ENCODE assay signal across 8 mouse cellular contexts in genomic region chr3:68583771-68584511, GRCm38 (mm10).
DNase-seq lines count a peak whose midpoint lies in the region; ATAC-seq and TF ChIP-seq lines count a peak whose summit lies in the region.

No protein-coding gene starts in this region.

- peak; percentile 80 for ATAC-seq in heart, postnatal 0 days (ENCODE audit: insufficient read depth, low read depth)
- ATAC-seq in lung, embryonic 15.5 days (ENCODE audit: borderline replicate concordance, extremely low read depth, low FRiP score, low TSS enrichment), result peak; percentile 80; the same call in 1 of the 2 replicates
- ATAC-seq in stomach, postnatal 0 days (ENCODE audit: low FRiP score, low TSS enrichment), result no peak

- peak overlapping the region; percentile 89 for H3K27ac ChIP-seq in layer of hippocampus, adult 2 months
- H3K27ac ChIP-seq in forebrain, embryonic 10.5 days, result peak overlapping the region; percentile 87
- peak overlapping the region; percentile 95 for H3K27ac ChIP-seq in heart, postnatal 0 days (ENCODE audit: low read depth)
- H3K27ac ChIP-seq in lung, embryonic 15.5 days, result peak overlapping the region; percentile 95
- peak overlapping the region; percentile 56 for H3K27ac ChIP-seq in stomach, postnatal 0 days (replicated peaks)

- no peak for TF ChIP-seq EP300 in heart, postnatal 0 days (IDR thresholded peaks at IDR 0.05; ENCODE audit: low read depth)
- TF ChIP-seq EP300 in stomach, postnatal 0 days (optimal IDR thresholded peaks at IDR 0.05), result no peak

- WGBS in forebrain, embryonic 10.5 days, result 51% methylated on average over 14 of the region's 14 CpGs
- 23% methylated on average over 14 of the region's 14 CpGs for WGBS in heart, postnatal 0 days
- WGBS in lung, embryonic 15.5 days, result 35% methylated on average over 14 of the region's 14 CpGs
- WGBS in stomach, postnatal 0 days, result 49% methylated on average over 14 of the region's 14 CpGs

- H3K27me3 ChIP-seq in forebrain, embryonic 10.5 days (ENCODE audit: poor library complexity, severe bottlenecking), result no peaks in the 10 kb centered on the region
- no peaks in the 10 kb centered on the region for H3K27me3 ChIP-seq in heart, postnatal 0 days (ENCODE audit: control insufficient read depth, insufficient read depth, low read length)
- no peaks in the 10 kb centered on the region for H3K27me3 ChIP-seq in lung, embryonic 15.5 days
- H3K27me3 ChIP-seq in stomach, postnatal 0 days (ENCODE audit: control insufficient read depth, insufficient read depth, low read length), result no peaks in the 10 kb centered on the region

- no peak for DNase-seq in layer of hippocampus, adult 2 months (ENCODE audit: low spot score in 2 of 2)
- no peak for DNase-seq in layer of hippocampus, postnatal 36 days
- no peak for DNase-seq in forebrain, embryonic 10.5 days (ENCODE audit: extremely low spot score, low spot score)
- DNase-seq in heart, postnatal 0 days (ENCODE audit: low spot score), result peak; percentile 66
- no peak for DNase-seq in stomach, postnatal 0 days (ENCODE audit: low spot score)
- DNase-seq in thymus, postnatal 36 days, result no peak
- no peak for DNase-seq in spleen, postnatal 36 days (ENCODE audit: low spot score in 2 of 2)

- H3K4me1 ChIP-seq in forebrain, embryonic 10.5 days, result peaks cover 79% of the 10 kb centered on the region
- peaks cover 58% of the 10 kb centered on the region for H3K4me1 ChIP-seq in heart, postnatal 0 days (ENCODE audit: control insufficient read depth, insufficient read depth)
- peaks cover 42% of the 10 kb centered on the region for H3K4me1 ChIP-seq in lung, embryonic 15.5 days
- H3K4me1 ChIP-seq in stomach, postnatal 0 days (replicated peaks; ENCODE audit: control insufficient read depth, insufficient read depth), result peaks cover 3% of the 10 kb centered on the region

- H3K36me3 ChIP-seq in forebrain, embryonic 10.5 days (replicated peaks), result no peaks in the 10 kb centered on the region
- H3K36me3 ChIP-seq in heart, postnatal 0 days (replicated peaks; ENCODE audit: control insufficient read depth, insufficient read depth, low read length), result no peaks in the 10 kb centered on the region
- no peaks in the 10 kb centered on the region for H3K36me3 ChIP-seq in lung, embryonic 15.5 days
- H3K36me3 ChIP-seq in stomach, postnatal 0 days (ENCODE audit: control insufficient read depth, insufficient read depth, low read length), result no peaks in the 10 kb centered on the region

- no peaks in the 10 kb centered on the region for H3K9me3 ChIP-seq in forebrain, embryonic 10.5 days
- no peaks in the 10 kb centered on the region for H3K9me3 ChIP-seq in heart, postnatal 0 days (replicated peaks; ENCODE audit: control insufficient read depth, low read length)
- no peaks in the 10 kb centered on the region for H3K9me3 ChIP-seq in lung, embryonic 15.5 days
- no peaks in the 10 kb centered on the region for H3K9me3 ChIP-seq in stomach, postnatal 0 days (ENCODE audit: control insufficient read depth, low read length)

- H3K4me2 ChIP-seq in heart, postnatal 0 days (ENCODE audit: low read depth, low read length), result peak overlapping the region; percentile 54
- peak overlapping the region; percentile 50 for H3K4me2 ChIP-seq in lung, embryonic 15.5 days
- peak overlapping the region; percentile 41; the same call in 1 of the 2 replicates for H3K4me2 ChIP-seq in stomach, postnatal 0 days (replicated peaks; ENCODE audit: low read depth)

- peak overlapping the region; percentile 44 for H3K9ac ChIP-seq in heart, postnatal 0 days (replicated peaks; ENCODE audit: low read depth, low read length)
- no peak overlapping the region for H3K9ac ChIP-seq in lung, embryonic 15.5 days
- H3K9ac ChIP-seq in stomach, postnatal 0 days (ENCODE audit: low read length), result no peak overlapping the region

- TF ChIP-seq CTCF in layer of hippocampus, adult 2 months (conservative IDR thresholded peaks at IDR 0.05), result no peak
- TF ChIP-seq CTCF in heart, postnatal 0 days (IDR thresholded peaks at IDR 0.05; ENCODE audit: low read depth), result no peak
- TF ChIP-seq CTCF in stomach, postnatal 0 days (IDR thresholded peaks at IDR 0.05; ENCODE audit: low read depth), result no peak

- peak overlapping the region; percentile 50 for H3K4me3 ChIP-seq in layer of hippocampus, adult 2 months
- peak overlapping the region; percentile 30 for H3K4me3 ChIP-seq in forebrain, embryonic 10.5 days
- peak overlapping the region; percentile 29 for H3K4me3 ChIP-seq in heart, postnatal 0 days (ENCODE audit: low read depth, low read length)
- H3K4me3 ChIP-seq in lung, embryonic 15.5 days, result no peak overlapping the region
- no peak overlapping the region; the same call in 1 of the 2 replicates for H3K4me3 ChIP-seq in stomach, postnatal 0 days (ENCODE audit: low read depth, low read length)

Comparison
In these comparisons a context has a peak if more than half of its experiments do, and no peak if none do; other contexts are left out.
1. H3K4me3 ChIP-seq: peak in layer of hippocampus, adult 2 months (single experiment), forebrain, embryonic 10.5 days (single experiment) and heart, postnatal 0 days (single experiment); none in lung, embryonic 15.5 days (single experiment) and stomach, postnatal 0 days (single experiment).
2. Peak in every context shown above with its lines, with median percentiles within 50 percentile points of each other: H3K27ac ChIP-seq and H3K4me2 ChIP-seq.